Mouse (Mus musculus) G1E (cell line): Measurements from ENCODE around the gene Lingo2. TPM values are rescaled to one million over a fixed set of nuclear protein-coding genes. Genes with fewer than 3 reads are reported as not detected.

Source experiments
- ATAC-seq: 2 replicates; pipeline ENCODE4 v1.8.0; 2016; ENCODE audit warnings: mild to moderate bottlenecking; ENCODE audit not compliant: insufficient number of reproducible peaks, poor library complexity, low FRiP score, severe bottlenecking; ENCODE audit errors: extremely low read depth
- DNase-seq: peaks from one replicate; pipeline ENCODE4 v3.0.0; 2012; ENCODE audit warnings: low spot score
- H3K27me3 ChIP-seq: 2 replicates; pipeline ENCODE4 v1.6.1; 2012; ENCODE audit warnings: mild to moderate bottlenecking, low read length, inconsistent platforms; ENCODE audit not compliant: insufficient read depth
- H3K36me3 ChIP-seq: replicated peaks from 2 replicates; pipeline ENCODE3; 2012; ENCODE audit warnings: mild to moderate bottlenecking, inconsistent platforms
- H3K4me1 ChIP-seq: 2 replicates; pipeline ENCODE4 v1.6.1; 2012; ENCODE audit warnings: low read depth, low read length, inconsistent platforms, mixed read lengths; ENCODE audit not compliant: insufficient read depth
- H3K4me3 ChIP-seq: 2 replicates; pipeline ENCODE4 v1.5.1; 2012; ENCODE audit warnings: low read depth, mild to moderate bottlenecking, inconsistent platforms, low read length, moderate library complexity, mixed read lengths
- H3K9me3 ChIP-seq: replicated peaks from 2 replicates; pipeline ENCODE4 v1.6.1; 2012; ENCODE audit warnings: inconsistent platforms
- CTCF ChIP-seq: IDR thresholded peaks from 2 replicates; pipeline ENCODE4 v1.5.1; 2012; ENCODE audit warnings: low read depth, low read length, inconsistent platforms, mixed read lengths
- GATA1 ChIP-seq: IDR thresholded peaks from 2 replicates; pipeline ENCODE4 v1.6.1; 2012; ENCODE audit warnings: borderline replicate concordance, low read length, inconsistent platforms, mixed read lengths
- GATA2 ChIP-seq: IDR thresholded peaks from 2 replicates; pipeline ENCODE4 v1.6.1; 2012; ENCODE audit warnings: low read depth, low read length, inconsistent platforms, borderline replicate concordance
- POLR2AphosphoS5 ChIP-seq: IDR thresholded peaks from 2 replicates; pipeline ENCODE4 v1.6.1; 2012; ENCODE audit warnings: low read depth, low read length, inconsistent platforms; ENCODE audit not compliant: insufficient replicate concordance
- TAL1 ChIP-seq: conservative IDR thresholded peaks from 2 replicates; pipeline ENCODE4 v1.6.1; 2012; ENCODE audit warnings: low read depth, low read length, inconsistent platforms, mixed read lengths
- polyA plus RNA-seq: library from polyadenylated mRNA; stranded (reverse); fragments of >175 nt; gene quantifications from 2 replicates; pipeline ENCODE4 v1.2.3, GENCODE M21; 2012
- total RNA-seq, 2 experiments: library from RNA; stranded (forward) in 1 of 2; stranded (reverse) in 1 of 2; fragments of 200-1000 nt in 1 of 2; fragments of >200 nt in 1 of 2; fragmentation: Nextera tagmentation in 1 of 2; gene quantifications; 2 replicates each; pipeline ENCODE4 v1.2.3; 2014 to 2017

Lingo2 gene
- total and polyA plus RNA-seq, 3 experiments = 0.16 TPM; not detected in 2

DNA sequence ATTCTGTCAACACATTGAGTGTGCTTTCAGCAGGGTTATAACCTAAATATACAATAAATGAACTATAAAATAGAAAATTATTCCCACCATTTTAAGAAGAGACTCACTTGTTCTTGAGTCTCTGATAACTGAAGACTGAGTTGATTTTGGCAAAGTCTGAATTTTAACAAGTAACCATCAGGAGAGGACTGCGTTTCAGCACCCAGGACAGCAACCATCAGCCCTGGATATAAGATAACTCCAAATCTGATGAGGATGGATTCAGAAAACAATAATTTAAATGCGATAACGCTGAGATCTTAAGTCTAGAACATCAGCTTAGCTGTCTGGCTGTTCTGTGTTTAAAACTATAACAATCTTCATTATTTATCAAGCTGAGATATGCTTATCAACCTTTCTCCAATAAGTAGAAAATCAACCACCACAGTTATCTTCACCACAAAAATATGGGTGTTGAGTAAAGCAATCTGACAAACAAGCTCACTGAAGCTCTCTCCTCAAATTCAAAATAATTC is 1066.5 kb downstream of the Lingo2 start:
- H3K4me1 ChIP-seq = no peaks in the 10 kb centered on the region
- ATAC-seq = no peak
- H3K27me3 ChIP-seq = no peaks in the 10 kb centered on the region
- no peaks in the 10 kb centered on the region for H3K9me3 ChIP-seq
- H3K36me3 ChIP-seq = no peaks in the 10 kb centered on the region
- DNase-seq = no peak
- no peak overlapping the region for H3K4me3 ChIP-seq
- no peak for TF ChIP-seq POLR2AphosphoS5
- TF ChIP-seq CTCF = no peak
- TF ChIP-seq GATA1 = no peak
- TF ChIP-seq GATA2 = no peak
- no peak for TF ChIP-seq TAL1

DNA sequence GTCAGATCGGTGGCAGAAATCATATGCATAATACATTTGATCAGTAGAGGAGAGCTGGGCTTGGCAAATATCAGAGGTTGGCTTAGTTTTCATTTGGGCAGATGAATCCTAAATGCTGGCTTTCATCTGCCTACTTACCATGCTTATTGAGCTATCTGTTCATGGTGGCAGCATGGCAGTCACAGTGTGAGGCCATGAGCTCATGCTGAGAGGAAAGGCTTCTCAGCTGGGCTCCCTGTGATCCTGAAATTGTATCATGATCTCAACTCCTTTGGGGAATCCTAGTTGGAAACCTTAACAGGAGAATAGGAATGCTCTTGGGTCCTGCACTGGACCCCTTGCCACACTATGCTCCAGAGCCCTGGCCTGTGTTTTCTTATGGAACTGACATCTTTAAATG is 1105.0 kb downstream of the Lingo2 start:
- ATAC-seq = no peak
- Histone ChIP-seq H3K4me3 (no peak overlapping the region), H3K9me3 (no peaks in the 10 kb centered on the region), H3K27me3 (no peaks in the 10 kb centered on the region), H3K4me1 (no peaks in the 10 kb centered on the region), H3K36me3 (no peaks in the 10 kb centered on the region)
- TF ChIP-seq TAL1 = no peak
- no peak for TF ChIP-seq CTCF
- TF ChIP-seq GATA1 = no peak
- no peak for TF ChIP-seq GATA2
- no peak for TF ChIP-seq POLR2AphosphoS5
- DNase-seq = no peak

DNA sequence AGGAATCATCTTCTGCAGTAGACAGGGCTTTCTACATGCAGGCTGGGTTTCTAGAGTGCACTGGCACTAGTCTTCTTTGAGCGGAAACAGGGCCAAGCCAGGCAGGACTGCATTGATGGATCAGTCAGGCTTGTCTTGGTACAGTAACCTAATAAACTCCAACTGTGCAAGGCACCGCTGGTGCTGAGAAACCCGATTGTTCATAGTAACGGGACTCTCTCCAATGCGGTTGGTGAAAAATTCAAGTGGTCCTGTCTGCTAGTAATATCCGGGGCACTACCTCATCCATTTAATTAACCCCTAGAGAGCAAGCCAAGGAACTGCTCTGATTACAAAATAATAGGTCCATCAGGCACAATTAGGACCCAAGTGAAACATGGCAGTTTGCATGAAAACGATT is 1106.4 kb downstream of the Lingo2 start:
- Histone ChIP-seq H3K36me3 (no peaks in the 10 kb centered on the region), H3K4me1 (no peaks in the 10 kb centered on the region), H3K4me3 (no peak overlapping the region), H3K9me3 (no peaks in the 10 kb centered on the region), H3K27me3 (no peaks in the 10 kb centered on the region)
- TF ChIP-seq CTCF = no peak
- TF ChIP-seq POLR2AphosphoS5 = no peak
- TF ChIP-seq GATA2 = no peak
- no peak for TF ChIP-seq TAL1
- TF ChIP-seq GATA1 = no peak
- ATAC-seq (no peak), DNase-seq (no peak)

DNA sequence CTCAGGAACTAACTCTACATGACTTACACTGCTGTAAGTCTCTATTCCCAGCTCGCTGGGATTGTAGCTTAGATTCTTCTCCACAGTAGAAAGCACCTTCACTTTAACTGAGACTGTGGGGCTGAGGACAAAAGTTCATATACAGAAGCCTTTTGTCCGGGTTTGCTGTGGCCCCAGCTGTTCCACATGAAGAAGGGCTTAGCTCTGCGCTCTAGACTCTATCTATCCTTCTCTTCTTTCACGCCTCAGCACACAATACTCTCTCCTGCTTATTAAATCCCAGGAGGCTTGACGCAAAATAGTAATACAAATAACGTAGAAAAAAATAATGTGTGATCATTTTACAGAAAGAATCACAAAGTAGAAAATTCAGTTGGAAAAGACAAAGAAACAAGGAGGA is 1107.0 kb downstream of the Lingo2 start:
- no peaks in the 10 kb centered on the region for H3K9me3 ChIP-seq
- H3K4me3 ChIP-seq = no peak overlapping the region
- H3K4me1 ChIP-seq = no peaks in the 10 kb centered on the region
- no peak for TF ChIP-seq GATA2
- no peak for TF ChIP-seq CTCF
- TF ChIP-seq TAL1 = no peak
- DNase-seq = no peak
- no peaks in the 10 kb centered on the region for H3K27me3 ChIP-seq
- H3K36me3 ChIP-seq = no peaks in the 10 kb centered on the region
- ATAC-seq = no peak

DNA sequence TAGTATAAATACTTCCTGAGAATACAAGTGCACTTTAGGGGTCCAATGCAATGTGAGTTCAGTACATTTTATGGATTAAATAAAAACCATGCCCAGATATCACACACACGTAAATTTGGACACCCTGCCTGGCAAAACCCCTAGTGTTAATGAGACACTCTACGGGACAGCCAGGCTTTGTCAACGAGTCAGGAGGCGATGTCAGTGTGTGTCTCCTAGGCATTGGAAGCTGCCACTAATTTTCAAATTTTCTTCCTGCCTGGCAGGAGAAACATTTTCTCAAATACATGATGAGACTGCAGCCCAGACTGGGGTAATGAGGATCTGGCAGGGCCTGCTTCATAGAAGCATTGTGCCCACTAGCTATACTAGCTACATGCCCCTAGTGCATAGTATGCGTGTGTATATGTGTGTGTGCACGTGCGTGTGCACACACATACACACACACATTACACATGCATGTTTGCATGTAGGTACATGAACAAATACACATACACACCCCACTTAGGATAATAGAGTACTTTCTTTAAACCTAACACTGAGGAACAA is 1128.2 kb downstream of the Lingo2 start:
- no peaks in the 10 kb centered on the region for H3K4me1 ChIP-seq
- ATAC-seq = no peak
- TF ChIP-seq GATA1 = no peak
- no peak for TF ChIP-seq POLR2AphosphoS5
- TF ChIP-seq GATA2 = no peak
- TF ChIP-seq CTCF = no peak
- TF ChIP-seq TAL1 = no peak
- H3K4me3 ChIP-seq = no peak overlapping the region
- no peaks in the 10 kb centered on the region for H3K27me3 ChIP-seq
- DNase-seq = no peak
- no peaks in the 10 kb centered on the region for H3K9me3 ChIP-seq
- H3K36me3 ChIP-seq = no peaks in the 10 kb centered on the region

DNA sequence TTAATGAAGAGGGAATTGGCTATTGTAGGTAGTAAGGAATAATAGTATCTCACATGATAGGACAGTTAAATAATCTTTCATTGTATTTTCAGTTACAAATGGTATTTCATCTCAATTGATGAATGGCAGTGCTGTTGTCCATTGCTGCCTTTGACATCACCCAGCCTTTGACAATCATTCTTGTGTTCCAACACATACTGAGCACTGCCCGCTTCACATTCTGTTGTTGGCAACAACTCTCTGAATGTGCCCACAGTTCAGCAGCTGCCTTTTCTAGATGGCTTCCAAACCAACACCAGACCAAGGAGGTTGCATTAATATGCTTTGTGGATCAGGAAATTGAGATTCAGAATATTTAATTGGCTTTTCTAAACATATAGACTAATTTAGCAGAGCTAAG is 1130.8 kb downstream of the Lingo2 start:
- TF ChIP-seq GATA1 = no peak
- TF ChIP-seq TAL1 = no peak
- no peak for TF ChIP-seq CTCF
- no peak for TF ChIP-seq POLR2AphosphoS5
- TF ChIP-seq GATA2 = no peak
- no peaks in the 10 kb centered on the region for H3K36me3 ChIP-seq
- H3K9me3 ChIP-seq = no peaks in the 10 kb centered on the region
- H3K4me3 ChIP-seq = no peak overlapping the region
- ATAC-seq (no peak), DNase-seq (no peak)
- no peaks in the 10 kb centered on the region for H3K4me1 ChIP-seq
- no peaks in the 10 kb centered on the region for H3K27me3 ChIP-seq

DNA sequence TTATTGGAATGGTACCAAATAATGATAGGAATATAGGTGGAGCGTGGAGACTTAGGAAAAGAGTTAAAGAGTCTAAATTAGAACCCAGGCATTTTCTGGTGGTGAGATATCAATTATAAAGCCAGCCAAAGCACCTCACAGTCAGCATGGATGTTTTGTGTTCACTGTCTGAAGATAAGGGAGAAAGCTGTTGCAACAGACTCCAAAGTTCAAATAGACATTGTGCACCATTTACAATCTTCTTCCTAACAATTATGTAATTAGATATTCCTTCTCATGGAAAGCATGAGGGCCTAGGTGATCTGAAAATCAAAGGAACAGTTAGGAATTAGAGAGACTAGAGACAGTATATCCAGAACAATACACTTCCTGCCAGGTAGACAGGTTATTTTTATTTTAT is 1136.8 kb downstream of the Lingo2 start:
- H3K27me3 ChIP-seq = no peaks in the 10 kb centered on the region
- H3K4me1 ChIP-seq = no peaks in the 10 kb centered on the region
- no peak for ATAC-seq
- H3K9me3 ChIP-seq = no peaks in the 10 kb centered on the region
- TF ChIP-seq CTCF (no peak), POLR2AphosphoS5 (no peak), GATA2 (no peak), TAL1 (no peak), GATA1 (no peak)
- H3K36me3 ChIP-seq = no peaks in the 10 kb centered on the region
- H3K4me3 ChIP-seq = no peak overlapping the region
- no peak for DNase-seq
